16 mouse cellular contexts compared by ENCODE assay signal in the genomic region with DNA sequence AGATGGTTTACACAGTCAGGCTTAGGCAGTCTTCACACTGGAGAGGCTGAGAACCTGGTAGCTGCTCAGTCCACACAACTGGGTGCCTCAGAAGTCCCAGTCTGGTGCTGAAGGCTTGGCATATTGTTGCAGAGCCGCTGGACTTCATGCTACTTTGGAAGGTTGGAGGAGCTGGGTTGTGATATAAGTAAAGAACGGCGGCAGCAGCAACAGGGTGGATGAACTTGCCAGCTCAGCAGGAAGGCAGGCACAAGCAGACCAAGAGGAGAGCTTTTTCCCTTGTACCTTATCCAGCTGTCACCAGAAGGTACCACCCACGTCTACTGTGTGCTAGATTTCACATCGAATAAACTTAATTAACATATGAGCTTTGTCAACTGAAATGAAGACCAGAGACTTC.
"Had no signal": no experiment of that assay in that cellular context is flagged by ENCODE, and none has a peak within 500 bp of the region (broad histone marks: within the 10 kb centered on the region; RNA-seq: fewer than 3 reads in every experiment).

No protein-coding gene starts in this region.

- H3K4me2 ChIP-seq: neural tube, embryonic 13.5 days; neural tube, embryonic 15.5 days; stomach, embryonic 15.5 days had no signal

- H3K27ac ChIP-seq: neural tube, embryonic 13.5 days; neural tube, embryonic 15.5 days; stomach, embryonic 15.5 days; stomach, postnatal 0 days had no signal

- H3K4me1 ChIP-seq: neural tube, embryonic 13.5 days; neural tube, embryonic 15.5 days; stomach, embryonic 15.5 days had no signal

- DNase-seq: retina, postnatal 1 day; right cerebral cortex, adult 18-20 months; right cerebral cortex, postnatal 14 days; right cerebral cortex, postnatal 25 days; right cerebral cortex, postnatal 4 days; spleen, adult 18-20 months; thymus, adult 18-20 months; thymus, adult 2 months; thymus, postnatal 14 days; thymus, postnatal 25 days; thymus, postnatal 36 days; thymus, postnatal 4 days had no signal

- H3K9me3 ChIP-seq: neural tube, embryonic 13.5 days; neural tube, embryonic 15.5 days; stomach, embryonic 15.5 days had no signal

- H3K4me3 ChIP-seq: neural tube, embryonic 13.5 days; neural tube, embryonic 15.5 days; stomach, embryonic 15.5 days had no signal

- H3K27me3 ChIP-seq: neural tube, embryonic 13.5 days; neural tube, embryonic 15.5 days; stomach, embryonic 15.5 days had no signal

- H3K9ac ChIP-seq: neural tube, embryonic 13.5 days; neural tube, embryonic 15.5 days; stomach, embryonic 15.5 days had no signal

- H3K36me3 ChIP-seq: neural tube, embryonic 13.5 days; neural tube, embryonic 15.5 days; stomach, embryonic 15.5 days had no signal
